14 mouse cellular contexts compared by ENCODE assay signal in genomic region chr6:84708631-84709030, GRCm38 (mm10).
"Had no signal": no experiment of that assay in that cellular context is flagged by ENCODE, and none has a peak within 500 bp of the region (broad histone marks: within the 10 kb centered on the region; RNA-seq: fewer than 3 reads in every experiment).

No protein-coding gene starts in this region.

- H3K4me1 ChIP-seq: limb, embryonic 13.5 days; liver, embryonic 12.5 days; liver, embryonic 15.5 days; midbrain, embryonic 12.5 days had no signal

- H3K9ac ChIP-seq: limb, embryonic 13.5 days; liver, embryonic 12.5 days; liver, embryonic 15.5 days; midbrain, embryonic 12.5 days; midbrain, embryonic 15.5 days had no signal

- H3K9me3 ChIP-seq: limb, embryonic 10.5 days; limb, embryonic 13.5 days; liver, embryonic 12.5 days; liver, embryonic 15.5 days; midbrain, embryonic 12.5 days; midbrain, embryonic 15.5 days had no signal

- ATAC-seq: liver, embryonic 12.5 days; lung, postnatal 0 days; midbrain, embryonic 15.5 days had no signal

- H3K27me3 ChIP-seq: limb, embryonic 13.5 days; liver, embryonic 12.5 days; liver, embryonic 15.5 days; midbrain, embryonic 12.5 days; midbrain, embryonic 15.5 days had no signal

- H3K27ac ChIP-seq: limb, embryonic 10.5 days; limb, embryonic 13.5 days; liver, embryonic 12.5 days; liver, embryonic 15.5 days; macrophage; midbrain, embryonic 12.5 days; midbrain, embryonic 15.5 days had no signal

- H3K4me3 ChIP-seq: limb, embryonic 10.5 days; limb, embryonic 13.5 days; liver, embryonic 12.5 days; liver, embryonic 15.5 days; midbrain, embryonic 12.5 days; midbrain, embryonic 15.5 days had no signal

- DNase-seq: kidney, adult 9 months; kidney, postnatal 25 days; liver; lung, adult 2 months; thymus, adult 18-20 months; thymus, postnatal 36 days had no signal

- H3K36me3 ChIP-seq: limb, embryonic 10.5 days; limb, embryonic 13.5 days; liver, embryonic 12.5 days; liver, embryonic 15.5 days; midbrain, embryonic 12.5 days; midbrain, embryonic 15.5 days had no signal

- H3K4me2 ChIP-seq: limb, embryonic 13.5 days; liver, embryonic 12.5 days; liver, embryonic 15.5 days; midbrain, embryonic 12.5 days; midbrain, embryonic 15.5 days had no signal
